Mouse (Mus musculus): ENCODE data around the gene 1190005I06Rik. TPM values are rescaled to one million over a fixed set of nuclear protein-coding genes. Genes with fewer than 3 reads are reported as not detected.

Gene 1190005I06Rik
- polyA plus RNA-seq, 1 experiment from 2014 or later = 2.8 TPM

- Histone ChIP-seq H3K4me3 (no peak overlapping the region), H3K27ac (0 out of 2 replicates have a peak overlapping the region, but pooled peaks have one; percentile 51), H3K36me3 (replicated peaks) (peaks cover 96% of the 10 kb centered on the region), H3K4me1 (peaks cover 22% of the 10 kb centered on the region), H3K27me3 (ENCODE audit: poor library complexity, severe bottlenecking) (no peaks in the 10 kb centered on the region), H3K9me3 (no peaks in the 10 kb centered on the region)
- WGBS = 96% methylated on average over 8 of the region's 8 CpGs
- DNase-seq (ENCODE audit: extremely low spot score, low spot score) = no peak
Observed at GRCm38 (mm10) chr8:120580336-120581000, 67.0 kb downstream of the 1190005I06Rik start.

GRCm38 (mm10) chr8:120577821-120578220 lies 69.6 kb downstream of the 1190005I06Rik start:
- no peak overlapping the region for H3K27ac ChIP-seq
- no peaks in the 10 kb centered on the region for H3K27me3 ChIP-seq (ENCODE audit: poor library complexity, severe bottlenecking)
- DNase-seq (ENCODE audit: extremely low spot score, low spot score) = no peak
- WGBS = 92% methylated on average over 17 of the region's 17 CpGs
- H3K4me1 ChIP-seq = peaks cover 45% of the 10 kb centered on the region
- H3K9me3 ChIP-seq = no peaks in the 10 kb centered on the region
- H3K36me3 ChIP-seq (replicated peaks) = peaks cover 100% of the 10 kb centered on the region
- no peak overlapping the region for H3K4me3 ChIP-seq

DNA sequence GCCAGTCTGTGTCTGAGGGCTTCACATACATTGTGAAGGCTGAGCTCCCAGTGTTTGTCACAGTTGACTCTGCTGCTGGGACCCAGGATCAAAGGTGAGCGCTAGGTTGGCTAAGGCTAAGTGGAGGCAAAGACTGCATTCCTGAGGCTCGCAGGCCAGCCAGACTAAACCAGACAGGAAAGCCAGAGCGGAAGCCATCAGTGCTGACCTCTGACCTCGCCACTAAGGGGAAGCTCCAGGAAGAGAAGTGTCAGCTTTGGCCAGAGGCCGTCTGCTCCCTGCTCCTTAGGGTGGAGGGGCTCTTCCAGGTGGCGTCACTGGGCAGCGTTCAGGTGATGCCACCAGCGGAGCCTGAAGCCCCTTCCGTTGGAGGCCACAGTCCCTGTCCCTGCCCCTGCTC lies 71.6 kb downstream of the 1190005I06Rik start:
- no peaks in the 10 kb centered on the region for H3K9me3 ChIP-seq
- H3K27ac ChIP-seq = peak overlapping the region; percentile 62
- H3K27me3 ChIP-seq (ENCODE audit: poor library complexity, severe bottlenecking) = no peaks in the 10 kb centered on the region
- peaks cover 63% of the 10 kb centered on the region for H3K4me1 ChIP-seq
- H3K4me3 ChIP-seq = no peak overlapping the region
- WGBS = 61% methylated on average over 9 of the region's 9 CpGs
- H3K36me3 ChIP-seq (replicated peaks) = peaks cover 100% of the 10 kb centered on the region
- no peak for DNase-seq (ENCODE audit: extremely low spot score, low spot score)

- Histone ChIP-seq H3K4me1 (peaks cover 71% of the 10 kb centered on the region), H3K36me3 (replicated peaks) (peaks cover 100% of the 10 kb centered on the region), H3K27me3 (ENCODE audit: poor library complexity, severe bottlenecking) (no peaks in the 10 kb centered on the region), H3K9me3 (no peaks in the 10 kb centered on the region), H3K4me3 (no peak overlapping the region), H3K27ac (no peak overlapping the region)
- no peak for DNase-seq (ENCODE audit: extremely low spot score, low spot score)
- WGBS = 83% methylated on average over 19 of the region's 19 CpGs
Observed at GRCm38 (mm10) chr8:120574941-120575340, 72.5 kb downstream of the 1190005I06Rik start.

DNA sequence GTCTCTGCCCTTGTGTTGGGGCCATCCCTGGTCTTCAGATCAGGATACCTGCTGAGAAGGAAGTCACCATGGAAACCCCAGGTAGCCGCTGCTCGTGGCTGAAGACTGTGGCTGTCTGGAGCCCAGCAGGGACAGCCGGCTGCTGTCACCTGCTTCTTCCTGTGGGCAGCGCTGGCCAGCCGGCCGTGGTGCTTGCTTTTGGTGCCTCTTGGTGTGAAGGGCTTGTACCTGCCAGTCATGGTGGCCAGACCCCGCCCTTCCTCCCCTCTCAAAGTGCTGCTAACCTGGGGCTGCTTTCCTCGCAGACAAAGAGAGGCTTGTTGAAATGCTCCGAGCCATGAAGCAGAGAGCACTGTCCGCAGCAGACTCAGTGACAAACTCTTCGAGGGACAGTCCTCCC lies 73.6 kb downstream of the 1190005I06Rik start:
- no peak for DNase-seq (ENCODE audit: extremely low spot score, low spot score)
- no peaks in the 10 kb centered on the region for H3K27me3 ChIP-seq (ENCODE audit: poor library complexity, severe bottlenecking)
- 71% methylated on average over 11 of the region's 11 CpGs for WGBS
- H3K4me1 ChIP-seq = peaks cover 77% of the 10 kb centered on the region
- 0 out of 2 replicates have a peak overlapping the region, but pooled peaks have one; percentile 35 for H3K27ac ChIP-seq
- peaks cover 100% of the 10 kb centered on the region for H3K36me3 ChIP-seq (replicated peaks)
- peaks cover 3% of the 10 kb centered on the region; the same call in 1 of the 2 replicates for H3K9me3 ChIP-seq
- no peak overlapping the region for H3K4me3 ChIP-seq

DNA sequence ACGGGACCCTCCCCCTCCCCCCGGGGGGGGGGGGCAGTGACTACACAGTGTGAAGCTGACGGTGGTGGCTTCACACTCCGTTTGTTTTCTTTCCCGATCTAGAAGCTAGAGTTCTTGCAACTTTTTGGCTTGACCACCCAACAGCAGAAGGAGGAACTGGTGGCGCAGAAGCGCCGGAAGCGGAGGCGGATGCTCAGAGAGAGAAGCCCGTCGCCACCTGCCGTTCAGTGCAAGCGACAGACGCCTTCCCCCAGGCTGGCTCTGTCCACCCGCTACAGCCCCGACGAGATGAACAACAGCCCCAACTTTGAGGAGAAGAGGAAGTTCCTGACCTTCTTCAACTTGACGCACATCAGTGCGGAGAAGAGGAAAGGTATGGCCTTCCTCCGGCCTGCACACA lies 74.9 kb downstream of the 1190005I06Rik start:
- 0 out of 2 replicates have a peak overlapping the region, but pooled peaks have one; percentile 7 for H3K27ac ChIP-seq

GRCm38 (mm10) chr8:120571561-120571960 lies 75.9 kb downstream of the 1190005I06Rik start:
- peaks cover 100% of the 10 kb centered on the region for H3K36me3 ChIP-seq (replicated peaks)
- peaks cover 12% of the 10 kb centered on the region; the same call in 1 of the 2 replicates for H3K9me3 ChIP-seq
- H3K4me1 ChIP-seq = peaks cover 76% of the 10 kb centered on the region
- no peak for DNase-seq (ENCODE audit: extremely low spot score, low spot score)
- 87% methylated on average over 8 of the region's 8 CpGs for WGBS
- 0 out of 2 replicates have a peak, but pooled peaks cover 1% of the 10 kb centered on the region for H3K27me3 ChIP-seq (ENCODE audit: poor library complexity, severe bottlenecking)
- no peak overlapping the region for H3K27ac ChIP-seq
- no peak overlapping the region for H3K4me3 ChIP-seq

More for the DNA sequence above, 74.9 kb downstream of the 1190005I06Rik start:
- H3K27me3 ChIP-seq (ENCODE audit: poor library complexity, severe bottlenecking) = no peaks in the 10 kb centered on the region
- DNase-seq (ENCODE audit: extremely low spot score, low spot score) = no peak
- peaks cover 100% of the 10 kb centered on the region for H3K36me3 ChIP-seq (replicated peaks)
- WGBS = 83% methylated on average over 21 of the region's 21 CpGs
- peaks cover 75% of the 10 kb centered on the region for H3K4me1 ChIP-seq
- H3K9me3 ChIP-seq = peaks cover 12% of the 10 kb centered on the region; the same call in 1 of the 2 replicates
- H3K4me3 ChIP-seq = no peak overlapping the region

DNA sequence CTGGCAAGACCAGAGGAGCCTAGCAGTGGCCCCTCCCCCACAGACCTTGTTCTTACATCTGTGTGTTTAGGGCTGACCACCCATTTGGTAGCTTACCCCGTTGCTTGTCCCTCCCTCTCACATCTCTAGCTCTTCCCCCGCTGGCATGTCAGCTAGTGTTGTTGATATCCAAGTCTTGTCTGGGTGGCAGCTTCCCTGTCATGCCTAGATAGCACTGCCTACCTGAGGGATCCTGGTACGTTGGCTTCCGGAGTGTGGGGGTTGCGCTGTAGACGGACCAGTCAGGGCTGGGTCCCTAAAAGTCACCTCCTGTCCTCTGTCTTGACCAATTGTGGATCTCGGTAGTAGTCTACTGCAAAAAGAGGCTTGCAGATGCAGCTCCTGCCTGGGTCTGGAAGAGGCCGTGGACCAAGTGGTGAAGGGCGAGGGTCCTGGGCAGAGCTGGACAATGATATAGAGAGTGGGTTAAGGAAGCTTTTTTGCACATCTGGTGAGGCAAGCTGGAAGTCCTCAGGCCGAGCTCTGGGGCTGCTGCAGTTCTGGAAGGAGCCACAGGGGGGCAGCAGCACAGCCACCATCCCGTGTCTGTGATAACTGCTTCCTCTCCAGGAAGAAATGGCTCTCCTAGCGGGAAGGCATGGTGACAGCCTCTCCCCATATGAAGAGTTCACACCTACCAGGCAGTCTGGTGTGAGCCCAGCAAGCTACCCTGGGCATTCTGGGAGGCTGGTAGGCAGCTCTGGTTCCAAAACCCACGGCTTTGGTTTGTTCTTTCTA lies 77.3 kb downstream of the 1190005I06Rik start:
- no peak overlapping the region; the same call in 1 of the 2 replicates for H3K27ac ChIP-seq
- peaks cover 12% of the 10 kb centered on the region; the same call in 1 of the 2 replicates for H3K9me3 ChIP-seq
- H3K27me3 ChIP-seq (ENCODE audit: poor library complexity, severe bottlenecking) = 0 out of 2 replicates have a peak, but pooled peaks cover 4% of the 10 kb centered on the region
- H3K36me3 ChIP-seq (replicated peaks) = peaks cover 95% of the 10 kb centered on the region
- peaks cover 76% of the 10 kb centered on the region for H3K4me1 ChIP-seq
- 65% methylated on average over 13 of the region's 13 CpGs for WGBS
- no peak overlapping the region for H3K4me3 ChIP-seq
- peak; percentile 75 for DNase-seq (ENCODE audit: extremely low spot score, low spot score)

GRCm38 (mm10) chr8:120569123-120569522 lies 78.3 kb downstream of the 1190005I06Rik start:
- 94% methylated on average over 17 of the region's 17 CpGs for whole genome bisulfite sequencing
- no peak overlapping the region for H3K27ac ChIP-seq
- H3K27me3 ChIP-seq (ENCODE audit: poor library complexity, severe bottlenecking) = 0 out of 2 replicates have a peak, but pooled peaks cover 4% of the 10 kb centered on the region
- H3K36me3 ChIP-seq (replicated peaks) = peaks cover 87% of the 10 kb centered on the region
- DNase-seq (ENCODE audit: extremely low spot score, low spot score) = no peak
- H3K4me1 ChIP-seq = peaks cover 78% of the 10 kb centered on the region
- H3K4me3 ChIP-seq = no peak overlapping the region
- H3K9me3 ChIP-seq = peaks cover 12% of the 10 kb centered on the region; the same call in 1 of the 2 replicates

DNA sequence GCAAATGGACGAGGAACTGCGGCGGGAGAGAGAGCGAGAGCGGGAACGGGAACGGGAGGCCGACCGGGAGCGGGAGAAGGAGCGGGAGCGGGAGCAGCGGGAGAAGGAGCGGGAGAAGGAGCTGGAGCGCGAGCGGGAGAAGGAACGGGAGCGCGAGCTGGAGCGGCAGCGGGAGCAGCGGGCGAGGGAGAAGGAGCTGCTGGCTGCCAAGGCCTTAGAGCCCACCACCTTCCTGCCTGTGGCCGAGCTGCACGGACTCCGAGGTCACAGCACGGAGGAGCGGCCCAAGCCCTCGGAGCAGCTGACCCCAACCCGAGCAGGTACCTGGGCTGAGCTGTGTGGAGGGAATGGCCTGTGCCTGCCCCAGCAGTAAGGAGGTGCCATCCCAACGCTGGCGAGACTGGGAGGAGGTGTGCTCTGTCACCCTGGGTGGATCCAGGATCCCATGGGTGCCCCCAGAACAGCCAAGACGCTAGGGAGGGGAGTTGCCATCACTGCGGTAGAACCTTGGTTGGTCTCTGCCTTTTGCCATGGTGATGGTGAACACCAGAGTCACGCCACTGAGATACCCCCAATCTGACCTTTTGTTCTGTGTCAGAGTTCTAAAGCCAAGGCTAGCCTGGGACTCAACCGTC lies 79.2 kb downstream of the 1190005I06Rik start:
- 0 out of 2 replicates have a peak, but pooled peaks cover 4% of the 10 kb centered on the region for H3K27me3 ChIP-seq (ENCODE audit: poor library complexity, severe bottlenecking)
- H3K4me3 ChIP-seq = no peak overlapping the region
- 96% methylated on average over 37 of the region's 37 CpGs for WGBS
- peaks cover 78% of the 10 kb centered on the region for H3K4me1 ChIP-seq
- DNase-seq (ENCODE audit: extremely low spot score, low spot score) = no peak
- H3K36me3 ChIP-seq (replicated peaks) = peaks cover 87% of the 10 kb centered on the region
- peak overlapping the region; percentile 13; the same call in 1 of the 2 replicates for H3K27ac ChIP-seq
- H3K9me3 ChIP-seq = peaks cover 12% of the 10 kb centered on the region; the same call in 1 of the 2 replicates

DNA sequence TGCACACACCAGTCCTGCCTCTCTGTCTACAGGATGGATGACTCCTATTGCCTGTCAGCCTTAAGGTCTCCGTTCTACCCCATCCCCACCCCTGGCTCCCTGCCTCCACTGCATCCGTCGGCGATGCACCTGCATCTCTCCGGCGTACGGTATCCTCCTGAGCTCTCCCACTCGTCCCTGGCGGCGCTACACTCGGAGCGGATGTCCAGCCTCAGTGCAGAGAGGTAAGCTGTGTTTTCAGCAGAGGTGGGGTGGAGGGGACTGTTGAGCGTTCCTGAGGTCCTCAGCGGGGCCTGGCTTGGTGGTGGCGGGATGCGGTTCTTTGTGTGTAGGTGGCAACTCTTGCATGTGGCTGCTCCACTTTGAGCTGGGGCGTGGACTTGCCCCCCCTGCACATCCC lies 79.7 kb downstream of the 1190005I06Rik start:
- H3K27me3 ChIP-seq (ENCODE audit: poor library complexity, severe bottlenecking) = 0 out of 2 replicates have a peak, but pooled peaks cover 4% of the 10 kb centered on the region
- H3K4me1 ChIP-seq = peaks cover 79% of the 10 kb centered on the region
- H3K27ac ChIP-seq = peak overlapping the region; percentile 13; the same call in 1 of the 2 replicates
- H3K36me3 ChIP-seq (replicated peaks) = peaks cover 84% of the 10 kb centered on the region
- no peak overlapping the region for H3K4me3 ChIP-seq
- WGBS = 97% methylated on average over 17 of the region's 17 CpGs
- H3K9me3 ChIP-seq = peaks cover 12% of the 10 kb centered on the region; the same call in 1 of the 2 replicates
- DNase-seq (ENCODE audit: extremely low spot score, low spot score) = no peak

DNA sequence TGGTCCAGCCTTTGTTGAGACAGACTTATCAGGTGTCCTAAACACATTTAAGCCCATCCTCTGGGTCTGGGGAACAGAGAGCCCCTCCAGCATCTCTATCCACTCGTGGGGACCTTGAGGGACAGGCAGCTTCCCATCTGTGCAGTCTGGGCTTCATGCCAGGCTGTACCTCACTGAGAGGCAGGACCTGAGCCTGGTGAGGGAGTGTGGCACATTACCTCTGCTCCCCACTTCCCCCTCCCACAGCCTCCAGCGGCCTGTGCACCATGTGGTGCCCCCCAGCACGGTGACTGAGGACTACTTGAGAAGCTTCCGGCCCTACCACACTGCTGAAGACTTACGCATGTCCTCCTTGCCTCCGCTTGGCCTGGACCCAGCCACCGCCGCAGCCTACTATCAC lies 80.8 kb downstream of the 1190005I06Rik start:
- Histone ChIP-seq H3K27ac (peak overlapping the region; percentile 3; the same call in 1 of the 2 replicates), H3K9me3 (peaks cover 12% of the 10 kb centered on the region; the same call in 1 of the 2 replicates), H3K4me1 (peaks cover 79% of the 10 kb centered on the region)

More for the DNA sequence above, 80.8 kb downstream of the 1190005I06Rik start:
- Histone ChIP-seq H3K4me3 (no peak overlapping the region), H3K36me3 (replicated peaks) (peaks cover 75% of the 10 kb centered on the region), H3K27me3 (ENCODE audit: poor library complexity, severe bottlenecking) (peaks cover 6% of the 10 kb centered on the region; the same call in 1 of the 2 replicates)
- 92% methylated on average over 8 of the region's 8 CpGs for WGBS
- no peak for DNase-seq (ENCODE audit: extremely low spot score, low spot score)

All from forebrain, embryonic 10.5 days (tissue).